Mouse (Mus musculus) brain, adult 2 months (tissue): ENCODE measurements around the gene Rfx7.
A peak's percentile ranks its signal among the peaks of the same experiment; 100 is the strongest.

Experiments used
- DNase-seq: peaks from one replicate; pipeline ENCODE4 v3.0.0; 2011; ENCODE audit warnings: low read depth, low spot score

Rfx7 gene

GRCm38 (mm10) chr9:72531996-72532380 is at the start of gene Rfx7:
Rfx7 (plus strand) TSS chr9:72532240.
- peak; percentile 91 for DNase-seq

- no peak for DNase-seq
Observed at GRCm38 (mm10) chr9:72488523-72488922, 43.5 kb upstream of the Rfx7 start.

GRCm38 (mm10) chr9:72489131-72489530 is 42.9 kb upstream of the Rfx7 start:
- DNase-seq, result no peak

- peak; percentile 94 for DNase-seq
Observed at GRCm38 (mm10) chr9:72491559-72492193, 40.4 kb upstream of the Rfx7 start.

DNA sequence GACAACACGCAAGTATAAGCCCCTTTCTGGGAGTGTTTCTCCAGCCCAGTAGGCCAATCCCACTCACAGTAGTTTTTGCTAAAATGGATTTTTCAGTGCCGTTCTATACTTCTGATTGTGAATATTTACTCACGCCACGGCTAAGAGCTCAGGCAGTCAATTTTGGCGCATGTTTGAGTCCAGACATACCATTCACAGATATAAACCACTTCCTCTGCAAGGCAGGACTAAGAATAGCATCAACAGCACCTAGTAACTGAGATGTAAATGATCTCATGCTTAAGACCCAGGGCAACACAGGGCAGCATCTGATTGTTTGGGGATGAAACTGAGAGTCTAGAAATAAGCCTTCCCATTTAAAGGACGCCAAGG is 39.9 kb upstream of the Rfx7 start, which contains the start of gene Tex9:
TSS of gene Tex9 (minus strand) at position 19 of the 372 bp plus-strand sequence.
- peak; percentile 48 for DNase-seq

DNA sequence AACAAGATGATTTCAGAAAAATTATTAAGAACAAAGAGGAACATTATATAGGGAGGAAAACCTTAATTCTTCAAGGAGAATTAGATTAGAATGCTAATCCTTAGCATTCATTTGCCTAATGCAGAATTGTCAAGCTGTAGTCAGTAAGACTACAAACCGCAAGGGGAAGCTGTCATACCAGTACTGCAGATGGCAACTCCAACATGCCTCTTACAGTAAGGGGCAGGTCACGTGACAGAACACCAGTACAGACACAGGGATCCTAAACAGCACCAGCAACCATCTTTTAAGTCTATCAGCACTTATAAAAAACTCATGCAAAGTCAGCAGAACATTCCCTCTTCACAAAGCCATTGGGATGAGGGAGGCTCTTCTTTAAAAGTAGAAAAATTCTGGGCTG is 38.6 kb upstream of the Rfx7 start:
- DNase-seq, result no peak

DNA sequence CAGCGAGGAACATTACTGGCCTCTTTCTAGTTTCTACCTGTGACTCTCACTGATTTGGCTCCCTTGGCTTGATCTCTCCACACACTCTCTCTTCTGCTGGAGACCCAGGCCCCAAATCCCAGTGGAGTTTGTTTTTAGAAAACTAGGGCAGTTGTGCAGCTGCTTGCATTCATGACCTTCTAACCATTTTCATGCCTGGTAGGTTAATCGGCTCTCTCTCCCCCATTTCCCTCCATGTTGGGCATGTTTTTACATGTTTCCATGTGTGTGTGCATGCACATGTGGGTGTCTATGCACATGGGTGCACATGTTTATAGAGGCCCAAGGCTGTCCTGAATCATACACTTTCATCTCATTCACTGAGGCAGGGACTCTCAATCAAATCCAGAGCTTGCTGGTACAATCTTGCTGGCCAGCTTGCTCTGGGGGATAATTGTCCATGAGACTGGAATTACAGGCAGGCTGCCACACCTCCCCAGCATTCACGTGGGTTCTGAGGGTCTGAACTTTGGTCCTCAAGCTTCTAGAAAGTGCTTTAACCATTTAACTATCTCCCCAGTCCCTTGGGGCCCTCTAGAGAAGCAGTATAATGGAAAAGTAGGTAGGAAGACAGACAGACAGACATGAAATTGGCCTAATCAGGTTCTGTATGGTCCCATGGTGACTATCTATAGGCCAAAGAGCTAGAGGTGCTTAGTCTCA is 37.9 kb upstream of the Rfx7 start:
- DNase-seq, result no peak

- DNase-seq, result no peak
Observed at GRCm38 (mm10) chr9:72496691-72497090, 35.3 kb upstream of the Rfx7 start.

DNA sequence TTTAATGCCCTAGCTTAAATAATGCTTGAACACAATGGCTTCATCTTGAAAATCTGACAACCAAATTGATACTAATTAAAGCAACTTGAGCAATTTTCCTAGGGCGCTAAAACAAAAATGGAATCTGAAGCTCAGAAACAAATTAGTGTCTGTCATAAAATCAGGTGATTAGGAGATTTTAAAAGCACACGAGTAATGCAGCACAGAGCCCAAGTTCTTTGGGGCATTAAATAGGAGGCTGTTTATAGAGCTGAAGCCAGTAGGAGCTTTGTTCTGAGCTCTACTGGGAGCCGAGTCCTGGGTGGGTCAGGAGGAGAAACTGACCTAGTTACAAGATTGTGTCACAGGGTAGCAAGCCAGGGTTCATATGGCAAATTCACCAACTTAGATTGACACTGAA is 34.9 kb upstream of the Rfx7 start:
- peak; percentile 22 for DNase-seq

- DNase-seq, result peak; percentile 16
Observed at GRCm38 (mm10) chr9:72512229-72512981, 19.6 kb upstream of the Rfx7 start.

DNA sequence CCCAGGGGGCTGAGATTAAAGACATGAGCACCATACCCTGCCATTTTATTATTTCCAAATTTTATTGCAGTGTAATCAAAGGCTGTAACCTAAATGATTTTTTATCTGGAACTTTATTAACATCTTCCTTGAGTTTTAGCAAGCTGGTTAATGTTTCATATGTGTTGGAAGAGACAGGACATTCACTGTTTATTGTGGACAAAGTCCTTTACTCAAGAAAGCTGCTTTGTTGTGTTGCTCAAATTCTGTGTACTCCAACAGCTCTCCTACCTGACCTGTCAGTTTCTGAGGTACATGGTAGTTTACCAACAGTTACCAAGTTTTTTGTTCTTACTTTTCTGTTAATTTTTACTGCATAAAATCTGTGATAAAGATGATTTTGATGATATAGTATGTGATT is 16.7 kb upstream of the Rfx7 start:
- no peak for DNase-seq

DNA sequence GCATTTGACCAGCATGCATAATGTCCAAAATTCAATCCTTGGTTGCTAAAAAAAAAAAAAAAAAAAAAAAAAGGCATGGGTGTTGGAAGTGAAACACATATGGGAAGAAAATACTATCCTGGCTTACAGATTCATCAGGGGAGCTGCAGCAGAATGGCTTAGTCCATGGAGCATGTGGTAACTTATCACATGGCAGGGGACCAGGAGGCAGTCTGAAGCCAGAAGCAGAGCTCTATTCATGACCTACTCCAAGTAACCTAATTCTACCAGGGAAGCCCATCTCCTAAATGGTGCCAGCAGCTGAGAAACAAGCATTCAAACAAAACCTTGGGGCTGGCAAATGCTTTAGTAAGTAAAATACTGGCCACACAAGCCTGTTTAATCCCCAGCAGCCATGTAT is 12.8 kb upstream of the Rfx7 start:
- DNase-seq, result peak; percentile 29

DNA sequence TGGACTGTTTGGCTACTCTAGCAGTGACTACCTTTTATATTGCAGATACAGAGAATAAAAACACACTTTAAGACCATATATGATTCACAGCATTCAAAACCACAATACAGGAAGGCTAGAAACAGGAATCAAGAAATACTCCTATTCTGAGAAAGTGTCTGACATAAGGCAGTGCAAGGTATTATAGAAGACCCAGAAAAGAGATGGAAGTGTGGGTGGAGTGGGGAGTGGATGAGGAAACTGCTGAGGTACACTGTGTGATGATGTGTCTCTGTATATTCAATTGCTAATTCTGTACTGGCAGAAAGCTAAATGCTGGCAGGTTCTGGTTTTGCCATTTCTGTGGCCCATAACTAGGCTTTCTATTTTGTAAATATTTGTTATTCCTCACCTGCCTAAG is 11.2 kb upstream of the Rfx7 start:
- peak; percentile 60 for DNase-seq

DNA sequence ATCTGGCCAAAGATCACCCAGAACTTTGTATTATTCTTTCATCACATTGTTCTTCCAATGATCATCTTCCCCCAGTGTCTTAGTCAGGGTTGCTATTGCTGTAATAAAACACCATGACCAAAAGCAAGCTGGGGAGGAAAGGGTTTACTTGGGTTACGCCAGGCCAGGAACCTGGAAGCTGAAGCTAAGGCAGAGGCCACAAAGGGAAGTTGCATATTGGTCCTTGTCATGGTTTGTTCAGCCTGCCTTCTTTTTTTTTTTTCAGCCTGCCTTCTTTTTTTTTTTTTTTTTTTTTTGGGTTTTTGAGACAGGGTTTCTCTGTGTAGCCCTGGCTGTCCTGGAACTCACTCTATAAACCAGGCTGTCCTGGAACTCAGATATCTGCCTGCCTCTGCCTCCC is 5.9 kb upstream of the Rfx7 start:
- no peak for DNase-seq

DNA sequence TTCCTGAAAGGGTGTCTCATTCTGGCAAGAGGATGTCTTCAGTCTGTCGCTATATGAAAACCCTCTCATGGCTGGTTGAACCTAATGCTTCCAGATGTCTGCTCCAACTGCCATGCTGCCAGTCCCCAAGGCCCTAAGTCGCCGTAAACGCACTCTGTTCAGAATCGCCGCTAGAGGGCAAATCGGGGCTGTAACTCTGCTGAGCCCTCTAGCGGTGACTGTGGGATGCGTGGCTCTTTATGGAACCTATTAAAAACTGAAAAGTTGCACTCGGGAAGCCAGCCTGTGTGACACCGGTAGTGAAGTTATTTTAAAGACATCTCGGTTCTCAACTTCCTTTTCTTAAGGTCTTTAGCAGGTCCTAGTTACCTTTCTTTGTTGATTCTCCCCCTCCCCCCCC is 1.8 kb upstream of the Rfx7 start:
- peak; percentile 96 for DNase-seq

- DNase-seq, result no peak
Observed at GRCm38 (mm10) chr9:72530824-72531223, 1.2 kb upstream of the Rfx7 start.

- peak; percentile 96 for DNase-seq
Observed at GRCm38 (mm10) chr9:72531291-72531995, 597 bp upstream of the Rfx7 start.

- DNase-seq, result peak; percentile 74
Observed at GRCm38 (mm10) chr9:72532381-72533088, 495 bp downstream of the Rfx7 start.

DNA sequence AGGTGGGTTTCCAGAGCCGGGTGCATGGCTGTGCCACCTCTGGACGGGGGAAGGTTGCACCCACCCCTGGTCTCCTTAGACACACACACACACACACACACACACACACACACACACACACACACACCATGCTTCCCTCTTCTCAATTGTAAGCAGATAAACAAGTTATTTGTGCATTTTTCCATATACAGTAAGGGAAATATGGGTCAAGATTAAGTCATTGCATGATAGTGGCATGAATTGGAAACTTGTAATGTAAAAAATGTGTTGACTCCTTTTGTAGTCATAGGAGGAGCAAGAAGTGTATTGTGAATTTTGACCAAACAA is 1.0 kb downstream of the Rfx7 start:
- no peak for DNase-seq

- DNase-seq, result no peak
Observed at GRCm38 (mm10) chr9:72534985-72535384, 2.9 kb downstream of the Rfx7 start.

- DNase-seq, result no peak
Observed at GRCm38 (mm10) chr9:72535394-72535793, 3.4 kb downstream of the Rfx7 start.

- no peak for DNase-seq
Observed at GRCm38 (mm10) chr9:72537086-72537485, 5.0 kb downstream of the Rfx7 start.
